Mouse (Mus musculus) small intestine, adult 2 months (tissue): ENCODE data around the gene Lsm2.

ENCODE experiments used
- CTCF ChIP-seq: fragments of 200-500 bp; IDR thresholded peaks from 2 replicates; pipeline ENCODE4 v1.5.1; 2012; ENCODE audit warnings: low read depth, mild to moderate bottlenecking, control low read depth, inconsistent platforms, low read length, moderate library complexity, mixed read lengths; ENCODE audit not compliant: insufficient replicate concordance, insufficient read length; ENCODE audit errors: extremely low read depth
- POLR2A ChIP-seq: fragments of 200-500 bp; IDR thresholded peaks from 2 replicates; pipeline ENCODE4 v1.6.1; 2012; ENCODE audit warnings: low read depth, mild to moderate bottlenecking, control low read depth, inconsistent platforms, low read length, moderate library complexity

- TF ChIP-seq CTCF (no peak), POLR2A (no peak)
Measured at GRCm38 (mm10) chr17:35011440-35011839, 29.8 kb downstream of the Lsm2 start.
